Mouse (Mus musculus): ENCODE measurements around the gene Prr11. TPM values are rescaled to one million over a fixed set of nuclear protein-coding genes. Genes with fewer than 3 reads are reported as not detected.

Prr11 gene
- total and polyA plus RNA-seq, 2 experiments from 2014 or later: 0.88 to 1.5 TPM

DNA sequence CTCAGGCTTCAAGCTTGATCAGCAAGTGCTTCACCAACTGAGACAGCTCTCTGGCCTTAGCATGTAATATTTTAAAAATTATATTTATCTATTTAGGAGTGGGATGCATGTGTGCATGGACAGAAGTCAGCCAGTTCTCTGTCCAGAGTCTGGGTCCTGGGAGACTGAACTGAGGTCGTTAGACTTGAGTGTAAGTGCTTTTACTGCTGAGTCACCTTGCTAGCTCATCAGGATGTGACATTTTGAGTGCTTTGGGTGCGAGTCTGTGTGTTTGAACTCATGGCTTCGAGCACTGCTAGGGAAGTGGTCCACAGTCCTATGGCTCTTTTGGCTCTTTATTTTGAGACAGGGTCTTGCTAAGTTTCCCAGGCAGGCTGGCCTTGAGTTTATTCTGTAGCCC lies 65.5 kb downstream of the Prr11 start:
- H3K9me3 ChIP-seq (ENCODE audit: low read length): no peaks in the 10 kb centered on the region
- H3K4me2 ChIP-seq (ENCODE audit: low read depth, low read length, poor library complexity, severe bottlenecking): no peak overlapping the region
- no peak for ATAC-seq (ENCODE audit: low FRiP score)
- no peak overlapping the region for H3K9ac ChIP-seq (replicated peaks; ENCODE audit: low read length, poor library complexity, severe bottlenecking)
- 96% methylated on average over 3 of the region's 3 CpGs for WGBS
- no peaks in the 10 kb centered on the region for H3K4me1 ChIP-seq (ENCODE audit: insufficient read depth, low read length)
- DNase-seq (ENCODE audit: low spot score): no peak
- no peak overlapping the region for H3K4me3 ChIP-seq (ENCODE audit: low read depth, low read length)
- no peak for TF ChIP-seq CTCF (IDR thresholded peaks at IDR 0.05)
- peaks cover 53% of the 10 kb centered on the region for H3K36me3 ChIP-seq (ENCODE audit: insufficient read depth, low read length)
- H3K27me3 ChIP-seq (ENCODE audit: insufficient read depth, low read length): no peaks in the 10 kb centered on the region
- H3K27ac ChIP-seq (ENCODE audit: low read depth, low read length): no peak overlapping the region

- H3K4me1 ChIP-seq (ENCODE audit: insufficient read depth, low read length): no peaks in the 10 kb centered on the region
- H3K27me3 ChIP-seq (ENCODE audit: insufficient read depth, low read length): no peaks in the 10 kb centered on the region
- peaks cover 56% of the 10 kb centered on the region for H3K36me3 ChIP-seq (ENCODE audit: insufficient read depth, low read length)
- no peaks in the 10 kb centered on the region for H3K9me3 ChIP-seq (ENCODE audit: low read length)
- no peak overlapping the region for H3K4me2 ChIP-seq (ENCODE audit: low read depth, low read length, poor library complexity, severe bottlenecking)
- TF ChIP-seq CTCF (IDR thresholded peaks at IDR 0.05): no peak
- DNase-seq (ENCODE audit: low spot score) (no peak), ATAC-seq (ENCODE audit: low FRiP score) (no peak)
- H3K9ac ChIP-seq (replicated peaks; ENCODE audit: low read length, poor library complexity, severe bottlenecking): no peak overlapping the region
- H3K27ac ChIP-seq (ENCODE audit: low read depth, low read length): no peak overlapping the region
- H3K4me3 ChIP-seq (ENCODE audit: low read depth, low read length): no peak overlapping the region
- 90% methylated on average over 9 of the region's 9 CpGs for WGBS
Observed at GRCm38 (mm10) chr11:87039307-87039963, 69.1 kb downstream of the Prr11 start.

MicroRNA genes within 50 kb of the gene (microRNA counts, 519-probe panel; counts per million panel counts)
- 5,509 counts per million, percentile 94 among the panel's probes with 10 or more counts for microRNA mmu-miR-301a

Small RNA genes within 50 kb of the gene (microRNA-seq; reads per million reads assigned to microRNA genes)
- 2,994 reads per million, percentile 83 among the genes with 10 or more reads in this experiment for gene Mir301 (ENCODE audit: borderline number of aligned reads)

Other genes with a start within 250 kb of the Prr11 start
- gene Ypel2, start 115.0 kb downstream of the Prr11 start, total RNA-seq (2014; rRNA removed): 5.8 and 6.1 TPM in 2 replicates
- 4.2 and 4.3 TPM in 2 replicates for gene Ypel2, start 115.0 kb downstream of the Prr11 start, polyA plus RNA-seq (2015; fragmentation: Nextera tagmentation; extraction: Ambion mirVana)
- 66.6 and 67.1 TPM in 2 replicates for gene Gdpd1, start 34.6 kb downstream of the Prr11 start, total RNA-seq (2014; rRNA removed)
- 167 TPM in 2 replicates for gene Gdpd1, start 34.6 kb downstream of the Prr11 start, polyA plus RNA-seq (2015; fragmentation: Nextera tagmentation; extraction: Ambion mirVana)
- 24.2 and 26.2 TPM in 2 replicates for gene Smg8, start 21.9 kb downstream of the Prr11 start, total RNA-seq (2014; rRNA removed)
- gene Smg8, start 21.9 kb downstream of the Prr11 start, polyA plus RNA-seq (2015; fragmentation: Nextera tagmentation; extraction: Ambion mirVana): 17.7 and 19.2 TPM in 2 replicates
- 29.2 TPM in 2 replicates for gene Ska2, start 526 bp upstream of the Prr11 start, total RNA-seq (2014; rRNA removed)
- gene Ska2, start 526 bp upstream of the Prr11 start, polyA plus RNA-seq (2015; fragmentation: Nextera tagmentation; extraction: Ambion mirVana): 23.8 and 25.7 TPM in 2 replicates
- 125 and 136 TPM in 2 replicates for gene Trim37, start 18.4 kb upstream of the Prr11 start, total RNA-seq (2014; rRNA removed)
- 66.8 and 72.6 TPM in 2 replicates for gene Trim37, start 18.4 kb upstream of the Prr11 start, polyA plus RNA-seq (2015; fragmentation: Nextera tagmentation; extraction: Ambion mirVana)

All from midbrain, postnatal 0 days (tissue).